Mouse (Mus musculus): ENCODE measurements around the gene Muc3. TPM values are rescaled to one million over a fixed set of nuclear protein-coding genes. Genes with fewer than 3 reads are reported as not detected.
"Not testable (repeated sequence)": the region's sequence is repeated elsewhere in the genome, so short reads cannot be mapped to it uniquely, and the experiment has no call there.

The Muc3 gene
- 0.36 and 0.46 TPM in 2 replicates for polyA plus RNA-seq (2015; fragmentation: Nextera tagmentation; extraction: Ambion mirVana)

DNA sequence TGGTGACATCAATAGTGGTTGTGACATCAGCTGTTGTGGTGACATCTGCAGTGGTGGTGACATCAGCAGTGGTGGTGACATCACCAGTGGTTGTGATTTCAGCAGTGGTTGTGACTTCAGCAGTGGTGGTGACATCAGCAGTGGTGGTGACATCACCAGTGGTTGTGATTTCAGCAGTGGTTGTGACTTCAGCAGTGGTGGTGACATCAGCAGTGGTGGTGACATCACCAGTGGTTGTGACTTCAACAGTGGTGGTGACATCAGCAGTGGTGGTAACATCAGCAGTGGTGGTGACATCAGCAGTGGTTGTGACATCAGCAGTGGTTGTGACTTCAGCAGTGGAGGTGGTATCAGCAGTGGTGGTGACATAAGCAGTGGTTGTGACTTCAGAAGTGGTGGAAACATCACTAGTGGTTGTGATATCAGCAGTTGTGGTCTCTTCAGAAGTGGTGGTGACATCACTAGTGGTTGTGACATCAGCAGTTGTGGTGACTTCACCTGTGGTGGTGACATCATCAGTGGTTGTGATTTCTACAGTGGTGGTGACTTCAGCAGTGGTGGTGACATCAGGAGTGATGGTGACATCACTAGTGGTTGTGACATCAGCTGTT lies at the start of gene Muc3:
TSS of gene Muc3 (minus strand) at position 51 of the 611 bp plus-strand sequence.
- DNase-seq (ENCODE audit: low spot score) = not testable (repeated sequence)

DNA sequence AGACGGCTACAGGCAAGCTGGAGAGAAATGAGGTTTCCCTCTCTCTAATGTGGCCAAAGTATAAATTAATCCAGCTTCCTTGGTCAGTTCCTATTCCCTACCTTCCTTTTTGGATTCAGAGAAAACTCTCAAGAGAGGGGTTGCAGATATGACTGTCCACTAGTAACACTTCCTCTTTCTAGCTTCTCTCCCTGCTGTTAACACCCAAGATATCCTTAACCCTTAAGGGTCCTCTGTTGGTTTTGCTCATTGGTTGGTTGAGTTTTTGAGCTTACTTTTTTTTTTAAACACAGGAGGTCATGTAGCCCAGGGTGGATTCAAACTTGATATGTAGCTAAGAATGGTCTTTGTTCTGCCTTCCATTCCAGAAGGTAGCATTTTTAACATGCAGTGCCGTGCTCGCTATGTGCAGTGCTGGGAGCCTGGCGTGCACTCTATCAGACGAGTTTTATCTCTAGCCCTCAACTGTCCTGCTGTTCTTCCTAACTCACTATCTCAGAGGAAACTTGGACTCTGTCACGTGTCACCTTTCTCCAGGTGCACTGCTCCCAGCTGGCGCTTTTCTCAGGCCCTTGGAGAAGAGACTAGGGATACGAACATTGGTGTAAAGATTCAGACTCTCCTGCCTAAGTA lies 45.5 kb upstream of the Muc3 start:
- no peak for DNase-seq (ENCODE audit: low spot score)

DNA sequence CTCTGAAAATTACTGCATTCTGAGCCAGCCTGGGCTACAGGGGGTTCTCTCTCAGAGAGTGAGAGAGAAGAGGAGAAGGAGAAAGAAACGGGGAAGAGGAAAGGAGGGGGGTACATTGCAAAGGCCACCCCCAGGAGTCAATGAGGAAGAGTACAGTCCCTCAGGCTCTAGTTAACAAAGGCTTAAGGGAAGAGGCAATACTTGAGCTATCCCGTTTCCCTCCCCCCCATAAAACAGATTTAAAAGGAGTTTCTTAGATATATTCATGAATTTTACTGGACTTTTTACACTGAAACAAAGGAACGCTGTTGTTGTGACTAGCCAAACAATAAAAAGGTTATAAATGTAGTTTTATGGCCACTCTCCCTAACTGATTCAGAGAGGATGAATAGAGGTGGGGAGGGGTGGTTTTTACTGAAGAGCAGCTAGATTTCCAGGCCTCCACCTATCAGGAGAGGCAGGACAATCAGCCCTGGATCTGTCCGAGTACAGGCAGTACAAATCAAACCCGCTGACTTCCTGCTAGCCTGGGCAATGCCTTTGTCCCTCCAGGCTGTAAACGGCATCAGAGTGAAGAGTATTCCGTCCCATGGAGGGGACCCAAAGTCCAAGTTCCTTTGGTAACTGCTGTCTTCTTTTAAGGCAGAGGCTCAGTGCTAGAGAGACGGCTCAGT lies 44.3 kb upstream of the Muc3 start:
- DNase-seq (ENCODE audit: low spot score) = no peak

DNA sequence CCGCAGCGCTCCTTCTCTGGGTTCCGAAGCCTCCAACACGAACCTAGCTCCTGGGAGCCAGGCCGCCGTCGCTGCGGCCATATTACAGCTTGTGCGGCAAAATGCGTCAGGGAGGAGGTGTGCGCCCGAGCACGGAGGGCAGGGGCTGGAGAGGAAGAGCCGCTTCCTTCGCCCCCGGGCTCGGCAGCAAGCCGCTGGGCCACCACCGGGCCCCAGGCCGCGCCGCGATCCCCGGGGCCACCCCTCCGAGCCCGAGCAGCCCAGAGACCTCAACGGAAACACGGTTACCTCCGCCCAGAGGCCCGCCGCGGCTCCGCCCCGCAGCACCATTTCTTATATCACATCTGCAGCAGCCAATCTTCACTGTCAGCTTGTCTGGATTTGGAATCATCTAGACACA lies 40.2 kb upstream of the Muc3 start:
- DNase-seq (ENCODE audit: low spot score) = peak; percentile 37

DNA sequence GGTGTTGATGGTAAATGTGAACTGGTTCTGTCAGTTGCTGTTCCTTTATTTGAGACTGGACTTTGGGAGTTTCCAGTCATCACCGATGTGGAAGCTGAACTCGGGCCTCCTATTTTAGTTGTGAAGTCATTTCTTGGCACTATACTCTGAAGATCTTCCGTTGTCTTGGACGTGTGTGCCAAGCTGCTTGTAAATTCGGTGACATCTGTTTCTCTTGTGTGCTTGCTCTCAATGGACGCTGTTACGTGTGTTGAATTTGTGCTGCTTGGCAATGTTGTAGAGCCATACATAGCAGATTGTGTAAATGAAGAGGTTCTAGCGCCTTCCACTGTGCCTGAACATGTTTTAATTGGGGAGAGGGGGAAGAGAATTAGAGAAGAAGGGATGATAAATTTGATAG lies 36.2 kb upstream of the Muc3 start:
- no peak for DNase-seq (ENCODE audit: low spot score)

DNA sequence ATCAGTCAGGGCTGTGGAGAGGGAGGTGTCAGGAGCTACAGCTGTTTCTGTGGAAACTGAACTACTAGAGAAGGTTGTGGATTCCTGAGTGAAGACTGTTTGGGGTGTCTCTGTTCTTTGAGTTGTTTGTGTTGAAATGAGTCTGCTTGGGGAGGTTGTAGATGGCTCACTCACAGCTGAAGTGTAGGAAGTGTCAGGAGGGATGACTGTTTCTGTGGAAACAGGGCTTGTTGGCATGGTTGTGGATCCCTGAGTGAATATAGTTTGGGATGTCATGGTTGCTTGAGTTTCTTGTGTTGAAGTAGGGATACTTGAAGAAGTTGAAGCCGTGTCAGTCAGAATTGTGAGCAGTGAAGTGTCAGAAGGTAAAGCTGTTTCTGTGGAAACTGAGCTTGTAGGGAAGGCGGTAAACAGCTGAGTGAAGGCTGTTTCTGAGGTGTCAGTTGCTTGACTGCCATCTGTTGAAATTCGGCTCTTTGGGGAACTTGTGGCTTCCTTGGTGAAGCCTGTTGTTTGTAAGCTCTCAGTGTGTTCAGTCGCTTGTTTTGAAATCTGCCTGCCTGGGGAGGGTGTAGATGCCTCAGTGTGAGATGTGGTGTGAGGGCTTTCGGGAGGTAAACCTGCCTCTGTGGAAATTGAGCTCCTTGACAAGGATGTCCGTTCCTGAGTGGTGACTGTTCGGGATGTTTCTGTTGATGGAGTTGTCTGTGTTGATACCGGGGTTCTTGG lies 30.7 kb upstream of the Muc3 start:
- DNase-seq (ENCODE audit: low spot score) = peak; percentile 14

DNA sequence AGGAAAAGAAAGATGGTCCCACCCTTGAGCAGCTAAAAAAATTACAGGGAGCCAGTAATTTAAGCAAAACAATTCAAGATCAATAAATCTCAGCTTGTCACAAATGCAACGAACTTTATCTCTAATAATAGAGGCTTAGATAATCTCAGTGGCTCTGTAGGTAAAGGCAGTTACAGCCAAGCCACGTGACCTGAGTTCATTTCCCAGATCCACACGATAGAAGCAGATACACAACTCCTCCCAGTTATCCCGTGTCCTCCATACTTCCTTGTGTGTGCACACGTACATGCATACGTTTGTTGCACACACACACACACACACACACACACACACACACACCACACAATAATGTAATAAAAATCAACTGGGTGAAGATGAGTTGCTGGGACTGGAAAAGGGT lies 24.8 kb upstream of the Muc3 start:
- DNase-seq (ENCODE audit: low spot score) = no peak

DNA sequence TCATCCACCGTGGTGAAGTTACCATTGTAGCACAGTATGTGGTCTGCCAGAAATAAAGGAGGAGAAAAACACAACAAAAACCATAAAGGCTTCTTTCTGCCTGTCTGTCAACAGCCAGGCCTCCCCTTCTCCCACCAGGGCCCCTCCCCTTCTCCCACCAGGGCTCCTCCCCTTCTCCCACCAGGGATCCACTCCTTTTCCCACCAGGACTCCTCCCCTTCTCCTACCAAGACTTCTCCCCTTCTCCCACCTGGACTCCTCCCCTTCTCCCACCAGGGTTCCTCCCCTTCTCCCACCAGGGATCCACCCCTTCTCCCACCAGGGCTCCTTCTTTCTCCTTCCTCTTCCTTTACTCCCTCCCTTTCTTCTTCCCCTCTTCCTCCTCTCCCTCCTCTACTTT lies 23.5 kb upstream of the Muc3 start:
- no peak for DNase-seq (ENCODE audit: low spot score)

DNA sequence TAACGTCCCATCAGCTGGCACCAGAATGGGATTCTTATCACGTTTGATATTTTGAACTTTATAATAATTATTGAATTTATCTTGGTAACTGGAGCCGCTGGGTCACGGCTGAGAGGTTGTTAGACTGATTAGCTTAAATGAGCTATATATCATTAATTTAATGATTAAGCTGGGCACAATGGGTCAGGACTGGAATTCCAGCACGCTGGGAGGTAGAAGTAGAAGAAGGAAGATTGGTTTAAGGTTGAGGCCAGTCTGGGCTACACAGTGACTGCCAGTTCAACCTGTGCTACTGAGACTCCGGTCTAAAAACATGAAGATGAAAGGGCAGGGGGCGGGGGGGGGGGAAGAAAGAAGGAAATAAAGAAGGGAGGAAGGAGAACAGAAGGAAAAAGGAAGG lies 22.4 kb upstream of the Muc3 start:
- DNase-seq (ENCODE audit: low spot score) = no peak

DNA sequence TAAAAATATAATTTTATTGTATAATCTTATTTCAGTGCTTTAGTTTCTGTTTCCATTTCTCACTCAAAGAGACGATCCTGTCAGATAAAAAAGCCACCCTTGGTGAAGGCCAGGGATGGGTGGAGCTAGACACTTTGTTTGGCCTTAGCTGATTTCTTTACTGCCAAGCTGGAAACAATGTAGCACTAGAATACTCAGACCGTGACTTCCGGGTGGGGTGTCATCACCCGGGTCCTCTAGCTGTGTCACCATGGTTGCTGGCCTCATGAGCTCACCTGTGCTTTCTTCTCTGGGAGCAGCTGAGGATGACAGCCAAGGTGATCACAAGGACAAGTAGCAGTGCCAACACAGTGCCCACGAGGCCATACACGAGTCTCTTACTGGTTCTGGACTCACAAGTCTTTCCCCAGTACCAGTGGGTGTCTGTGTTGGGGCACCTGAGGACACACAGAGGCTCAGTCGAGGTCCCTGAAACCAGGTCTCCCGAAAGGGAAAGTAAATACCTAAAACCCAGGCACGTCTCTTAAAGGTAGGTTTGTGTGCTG lies 21.8 kb upstream of the Muc3 start:
- no peak for DNase-seq (ENCODE audit: low spot score)

DNA sequence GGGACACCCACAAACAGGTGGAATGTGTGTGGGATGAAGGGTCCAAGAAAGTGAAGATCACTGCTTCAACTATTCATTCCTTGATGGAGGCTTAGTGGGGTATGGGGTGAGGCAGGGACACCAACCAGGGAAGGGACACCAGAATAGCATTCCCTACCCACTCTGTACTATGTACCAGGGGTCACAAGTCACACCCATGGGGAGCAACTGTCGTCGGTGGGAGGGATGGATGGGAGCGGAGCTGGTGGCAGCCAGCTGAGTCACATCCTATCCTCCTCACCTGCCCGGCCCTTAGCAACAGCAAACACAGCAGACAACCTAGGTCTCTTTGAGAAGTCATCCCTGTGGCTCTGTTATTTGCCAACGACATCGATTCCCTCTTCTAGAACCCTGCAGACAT lies 18.4 kb upstream of the Muc3 start:
- no peak for DNase-seq (ENCODE audit: low spot score)

DNA sequence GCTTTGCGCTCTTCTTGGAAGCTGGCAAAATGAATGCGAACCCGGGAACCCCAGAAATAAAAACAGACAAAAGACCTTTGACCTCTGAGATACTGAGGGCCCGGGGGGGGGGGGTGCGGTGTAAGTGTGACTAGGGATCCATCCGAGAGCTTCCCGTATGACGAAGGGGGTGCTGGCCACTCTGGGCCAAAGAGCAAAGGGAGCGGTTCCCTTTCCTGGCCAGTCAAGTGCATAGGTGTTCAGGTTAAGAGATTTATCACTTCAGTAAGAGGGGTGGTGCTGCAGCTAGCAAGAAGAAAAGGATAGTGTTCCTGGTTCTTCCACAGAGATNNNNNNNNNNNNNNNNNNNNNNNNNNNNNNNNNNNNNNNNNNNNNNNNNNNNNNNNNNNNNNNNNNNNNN lies 16.9 kb upstream of the Muc3 start:
- DNase-seq (ENCODE audit: low spot score) = no peak

DNA sequence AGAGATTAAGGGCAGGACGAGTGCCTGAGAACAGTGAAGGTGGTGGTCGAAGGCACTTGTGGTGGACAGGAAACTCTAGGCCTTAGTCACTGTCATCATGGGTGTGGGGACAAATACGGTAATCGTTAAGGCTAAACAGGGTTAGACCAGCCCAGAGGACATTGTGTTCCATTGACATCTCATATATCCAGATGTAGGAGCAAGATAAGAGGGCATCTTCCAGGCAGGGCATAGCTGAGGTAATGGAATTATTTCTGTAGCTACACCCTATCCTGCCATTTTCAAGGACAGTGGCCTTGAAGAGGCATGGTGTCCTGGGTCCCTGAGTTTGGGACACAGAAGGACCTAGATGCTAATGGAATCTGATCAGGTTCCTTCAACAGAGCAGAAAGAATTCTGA lies 12.7 kb upstream of the Muc3 start:
- DNase-seq (ENCODE audit: low spot score) = no peak

DNA sequence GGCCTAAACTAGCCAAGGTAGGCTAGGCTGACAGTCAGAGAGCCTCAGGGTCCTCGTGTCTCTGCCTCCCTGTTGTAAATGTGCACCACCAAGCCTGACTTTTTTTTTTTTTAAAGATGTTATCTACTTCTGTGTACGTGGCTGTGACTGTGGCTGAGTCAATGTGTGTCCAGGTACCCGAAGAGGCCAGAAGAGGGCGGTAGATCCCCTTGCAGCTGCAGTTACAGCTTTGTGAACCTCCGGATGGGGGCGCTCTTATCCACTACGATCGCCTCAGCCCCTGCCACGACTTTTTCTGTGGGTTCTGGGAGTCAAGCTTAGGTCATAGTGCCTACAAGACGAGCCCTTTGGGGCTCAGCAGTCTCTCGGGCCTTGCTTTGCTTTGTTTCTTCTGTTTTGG lies 10.3 kb upstream of the Muc3 start:
- peak; percentile 75 for DNase-seq (ENCODE audit: low spot score)

DNA sequence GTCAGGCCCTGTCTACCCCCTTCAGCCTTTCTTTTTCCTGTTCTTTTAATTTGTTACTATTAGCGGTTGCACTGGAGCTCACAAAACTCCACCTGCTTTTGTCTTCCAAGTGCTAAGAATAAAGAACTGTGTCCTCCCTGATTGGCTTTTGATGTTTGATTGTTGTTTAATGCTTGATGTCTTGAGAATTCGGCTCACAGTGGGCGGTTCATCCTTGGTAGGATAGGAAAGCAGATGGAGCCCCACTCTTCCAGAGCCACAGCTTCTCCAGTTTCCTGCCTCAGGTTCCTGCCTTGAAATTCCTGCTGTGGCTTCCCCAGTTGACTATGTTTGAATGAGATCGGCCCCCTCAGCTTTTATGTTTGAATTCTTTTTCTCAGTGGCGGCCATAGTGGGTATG lies 4.2 kb upstream of the Muc3 start:
- no peak for DNase-seq (ENCODE audit: low spot score)

DNA sequence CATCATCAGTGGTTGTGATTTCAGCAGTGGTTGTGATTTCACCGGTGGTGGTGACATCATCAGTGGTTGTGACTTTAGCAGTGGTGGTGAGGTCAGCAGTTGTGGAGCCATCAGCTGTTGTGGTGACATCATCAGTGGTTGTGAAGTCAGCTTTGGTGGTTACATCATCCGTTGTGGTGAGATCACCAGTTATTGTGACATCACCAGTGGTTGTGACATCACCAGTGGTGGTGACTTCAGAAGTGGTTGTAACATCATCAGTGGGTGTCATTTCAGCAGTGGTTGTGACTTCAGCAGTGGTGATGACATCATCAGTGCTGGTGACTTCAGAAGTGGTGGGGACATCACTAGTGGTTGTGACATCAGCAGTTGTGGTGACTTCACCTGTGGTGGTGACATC lies 3.5 kb upstream of the Muc3 start:
- no peak for DNase-seq (ENCODE audit: low spot score)

DNA sequence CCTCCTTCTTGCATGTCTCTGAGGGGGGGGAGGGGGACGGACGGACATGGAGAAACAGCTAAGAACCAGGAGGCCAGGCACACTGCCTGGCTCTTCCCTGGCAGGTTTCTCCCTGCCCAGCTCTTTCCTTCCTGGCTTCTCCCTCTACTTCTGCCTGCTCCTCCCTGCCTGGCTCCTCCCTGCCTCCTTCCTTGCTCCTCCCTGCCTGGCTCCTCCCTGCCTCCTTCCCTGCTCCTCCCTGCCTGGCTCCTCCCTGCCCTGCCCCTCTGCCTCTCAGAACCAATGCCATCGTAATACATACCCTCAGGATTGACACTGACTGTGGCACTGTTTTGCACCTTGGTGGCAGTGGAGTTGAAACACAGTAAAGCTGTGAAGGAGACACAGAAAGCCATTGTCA lies 8.3 kb downstream of the Muc3 start:
- no peak for DNase-seq (ENCODE audit: low spot score)

DNA sequence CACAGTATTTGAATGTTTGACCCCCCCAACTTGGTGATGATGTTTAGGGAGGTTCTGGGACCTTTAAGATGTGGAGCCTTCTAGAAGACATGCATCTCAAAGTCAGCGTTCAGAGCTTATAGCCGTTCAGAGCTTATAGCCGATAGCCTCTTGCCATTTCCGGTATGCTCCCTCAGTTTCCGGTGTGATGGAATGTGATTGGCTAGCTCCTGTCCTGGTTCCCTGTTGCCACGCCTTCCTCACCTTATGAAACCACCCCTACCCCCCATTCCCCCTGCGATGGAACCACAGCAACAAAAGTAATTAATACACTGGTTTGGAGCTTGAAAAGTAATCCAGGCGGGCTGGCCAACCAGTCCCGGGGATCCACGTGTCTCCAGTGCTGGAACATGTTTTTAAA lies 10.1 kb downstream of the Muc3 start:
- no peak for DNase-seq (ENCODE audit: low spot score)

DNA sequence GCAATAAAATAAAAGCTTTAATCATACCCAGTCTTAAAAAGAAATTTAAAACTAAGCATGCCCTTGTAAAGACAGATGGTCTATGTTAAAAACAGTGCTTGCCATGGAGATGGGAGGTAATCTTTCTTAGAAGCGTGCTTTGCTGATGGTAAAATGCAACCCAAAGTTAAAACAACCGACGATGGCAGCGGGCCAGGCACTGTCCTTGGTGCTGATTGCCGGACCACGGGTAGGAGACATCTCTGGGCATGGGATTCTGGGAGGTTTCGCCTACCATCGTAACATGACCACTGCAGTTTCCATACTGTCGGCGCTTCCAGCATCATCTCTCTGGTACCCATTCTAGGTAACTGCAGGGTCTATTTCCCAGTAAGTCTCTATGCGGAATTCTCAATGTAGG lies 14.2 kb downstream of the Muc3 start:
- DNase-seq (ENCODE audit: low spot score) = no peak

DNA sequence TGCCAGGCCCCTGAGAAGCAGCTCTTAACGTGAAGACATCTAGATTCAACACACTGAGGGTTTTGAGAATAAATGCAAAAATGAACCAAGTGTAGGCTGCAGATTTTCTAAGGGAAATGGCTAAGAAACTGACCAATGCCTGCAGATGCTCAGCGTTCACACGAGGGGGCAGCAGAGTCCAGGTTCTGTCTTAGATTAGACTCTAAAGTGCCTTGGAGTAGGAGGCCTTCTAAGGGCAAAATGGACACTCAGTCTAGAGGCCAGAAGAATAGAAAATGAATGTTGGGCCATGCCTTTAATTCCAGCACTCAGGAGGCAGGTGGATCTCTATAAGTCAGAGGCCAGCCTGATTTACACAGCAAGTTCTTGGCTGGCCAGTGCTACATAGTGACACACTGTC lies 17.6 kb downstream of the Muc3 start:
- peak; percentile 59 for DNase-seq (ENCODE audit: low spot score)

DNA sequence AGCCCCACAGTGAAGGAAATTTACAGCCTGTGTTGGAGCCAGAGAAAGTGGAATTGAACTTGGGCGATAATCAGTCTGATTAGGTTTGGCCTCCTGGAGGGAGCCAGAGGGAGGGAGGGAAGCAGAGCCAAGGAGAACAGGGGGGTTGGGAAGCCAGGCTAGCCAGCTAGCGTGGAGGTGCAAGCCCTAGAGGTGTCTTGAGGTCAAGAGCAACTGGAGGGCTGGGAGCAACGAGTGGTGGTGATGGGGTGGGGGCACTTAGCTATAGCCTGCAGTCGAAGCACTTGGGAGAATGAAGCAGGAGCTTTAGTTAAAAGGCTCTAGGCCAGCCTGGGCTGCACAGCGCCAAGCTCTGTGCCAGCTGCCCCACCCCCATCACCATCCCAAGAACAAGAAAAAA lies 19.8 kb downstream of the Muc3 start:
- DNase-seq (ENCODE audit: low spot score) = no peak

DNA sequence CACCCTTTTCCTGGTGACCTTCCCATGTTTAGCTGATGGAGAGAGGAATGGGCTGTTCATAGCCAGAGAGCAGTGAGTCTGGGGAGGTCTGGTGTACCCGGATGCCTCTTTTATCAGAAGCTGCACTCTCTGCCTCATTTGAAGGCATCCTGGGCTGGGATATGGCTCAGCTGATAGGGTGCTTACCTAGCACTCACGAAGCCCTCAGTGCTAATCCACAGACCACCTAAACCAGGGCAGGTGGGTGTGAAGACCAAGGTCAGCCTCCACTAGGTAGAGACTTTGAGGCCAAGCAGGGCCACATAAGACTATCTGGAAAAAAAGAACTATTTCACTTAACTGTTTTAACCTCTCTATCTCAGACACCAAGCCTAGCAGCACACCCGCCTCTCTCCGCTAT lies 25.6 kb downstream of the Muc3 start:
- no peak for DNase-seq (ENCODE audit: low spot score)
